Mouse (Mus musculus) ES-Bruce4 (cell line): Measurements from ENCODE around the gene Lamc2. TPM values are rescaled to one million over a fixed set of nuclear protein-coding genes. Genes with fewer than 3 reads are reported as not detected.

Experiments used
- H3K27ac ChIP-seq: 2 replicates; pipeline ENCODE4 v1.5.1; 2012; ENCODE audit warnings: low read length, inconsistent platforms; ENCODE audit not compliant: insufficient read depth
- H3K27me3 ChIP-seq: 2 replicates; pipeline ENCODE4 v1.6.1; 2012; ENCODE audit warnings: mild to moderate bottlenecking, low read length, inconsistent platforms; ENCODE audit not compliant: control insufficient read depth, poor library complexity, insufficient read depth, severe bottlenecking
- H3K36me3 ChIP-seq: 2 replicates; pipeline ENCODE4 v1.6.1; 2012; ENCODE audit warnings: inconsistent platforms, mild to moderate bottlenecking, low read length, moderate library complexity; ENCODE audit not compliant: control insufficient read depth, poor library complexity, insufficient read depth, severe bottlenecking
- H3K4me1 ChIP-seq: one replicate; pipeline ENCODE4 v1.8.1; 2011; ENCODE audit warnings: low read length; ENCODE audit not compliant: control insufficient read depth, insufficient read depth
- H3K4me3 ChIP-seq: 2 replicates; pipeline ENCODE4 v1.5.1; 2011; ENCODE audit warnings: low read depth, mild to moderate bottlenecking, low read length
- H3K9ac ChIP-seq: 2 replicates; pipeline ENCODE4 v1.6.1; 2012; ENCODE audit warnings: low read depth, mild to moderate bottlenecking, inconsistent platforms; ENCODE audit not compliant: poor library complexity, severe bottlenecking
- H3K9me3 ChIP-seq: replicated peaks from 2 replicates; pipeline ENCODE4 v1.6.1; 2012; ENCODE audit warnings: mild to moderate bottlenecking, low read length, inconsistent platforms; ENCODE audit not compliant: control insufficient read depth, poor library complexity, insufficient read depth, severe bottlenecking
- CTCF ChIP-seq: IDR thresholded peaks from one replicate; pipeline ENCODE4 v1.8.1; 2011; ENCODE audit warnings: low read depth, low read length
- EP300 ChIP-seq: IDR thresholded peaks from 2 replicates; pipeline ENCODE4 v1.6.1; 2011; ENCODE audit warnings: low read depth, low read length; ENCODE audit not compliant: insufficient read depth
- POLR2A ChIP-seq: IDR thresholded peaks from one replicate; pipeline ENCODE4 v1.8.1; 2011; ENCODE audit warnings: low read length; ENCODE audit not compliant: insufficient read depth
- polyA plus RNA-seq: library from polyadenylated mRNA; stranded (reverse); fragments of >200 nt; gene quantifications from 2 replicates; pipeline ENCODE4 v1.2.4, GENCODE M21; 2011; ENCODE audit warnings: low read depth; ENCODE audit not compliant: missing spikeins, insufficient read depth, insufficient read length

The Lamc2 gene
- 46.1 TPM in 2 replicates for polyA plus RNA-seq

DNA sequence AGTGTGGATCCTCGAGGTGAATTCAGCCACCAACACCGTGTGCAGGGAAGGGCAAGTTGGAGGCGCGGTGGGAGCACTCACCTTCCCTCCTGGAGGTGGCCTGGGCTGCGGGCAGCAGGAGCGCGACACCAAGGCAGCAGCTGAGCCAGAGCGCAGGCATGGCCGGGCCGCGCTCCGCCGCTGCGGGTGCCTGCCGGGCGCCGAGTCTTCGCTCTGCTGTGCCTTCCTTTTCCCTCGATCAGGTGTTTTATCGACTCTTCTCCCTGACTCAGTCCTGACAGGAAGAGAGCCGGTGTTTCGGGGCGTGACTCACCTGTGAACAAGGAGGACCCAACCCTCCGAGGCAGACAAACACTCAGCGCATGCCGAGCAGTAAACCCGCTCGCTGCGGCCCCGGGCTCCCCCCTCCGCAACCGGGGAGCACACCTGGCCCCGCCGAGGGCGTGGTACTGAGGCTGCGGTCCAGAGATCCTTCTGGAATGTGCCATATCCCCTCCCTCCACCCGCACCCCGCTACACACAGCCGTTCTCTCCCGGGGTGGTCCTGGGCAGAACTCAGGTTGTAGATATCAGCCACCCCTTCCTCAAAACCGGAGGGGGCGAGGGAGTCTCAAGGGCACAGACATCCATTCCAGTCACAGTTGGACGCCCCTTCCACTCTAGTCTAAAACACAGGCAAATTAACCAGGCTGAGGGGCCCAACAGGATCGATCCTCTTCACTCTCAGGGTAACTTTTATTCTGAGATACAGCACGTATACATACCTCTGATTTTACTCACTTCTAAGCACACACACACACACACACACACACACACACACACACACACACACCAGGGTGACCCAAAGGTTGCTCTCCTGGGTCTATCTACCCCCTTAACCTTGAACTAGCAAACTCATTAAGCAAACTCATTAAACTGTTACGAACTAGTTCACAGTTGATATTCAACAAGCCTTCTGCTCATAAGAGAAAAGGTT is at the start of gene Lamc2:
Gene Lamc2 (minus strand): TSS at position 620 of the 976 bp plus-strand sequence.
- Histone ChIP-seq H3K27ac (no peak within 1 kb of the TSS; the same call in 1 of the 2 replicates), H3K27me3 (peaks cover 2% of the 10 kb centered on the region; the same call in 1 of the 2 replicates)
- no peak for TF ChIP-seq POLR2A
- TF ChIP-seq EP300 = 0 out of 2 replicates have a peak, but pooled peaks have one; percentile 42
- TF ChIP-seq CTCF = no peak

GRCm38 (mm10) chr1:153235576-153235975 is 49.3 kb upstream of the Lamc2 start:
- Histone ChIP-seq H3K9me3 (0 out of 2 replicates have a peak, but pooled peaks cover 3% of the 10 kb centered on the region), H3K27ac (no peak overlapping the region), H3K36me3 (peaks cover 54% of the 10 kb centered on the region), H3K27me3 (no peaks in the 10 kb centered on the region), H3K9ac (no peak overlapping the region), H3K4me3 (no peak overlapping the region), H3K4me1 (no peaks in the 10 kb centered on the region)
- TF ChIP-seq CTCF = no peak
- TF ChIP-seq POLR2A = no peak
- TF ChIP-seq EP300 = no peak

More for the DNA sequence above, at the start of gene Lamc2:
- Histone ChIP-seq H3K9me3 (no peaks in the 10 kb centered on the region), H3K36me3 (no peaks in the 10 kb centered on the region), H3K9ac (peak within 1 kb of the TSS; percentile 23), H3K4me1 (no peaks in the 10 kb centered on the region), H3K4me3 (peak within 1 kb of the TSS; percentile 50)

DNA sequence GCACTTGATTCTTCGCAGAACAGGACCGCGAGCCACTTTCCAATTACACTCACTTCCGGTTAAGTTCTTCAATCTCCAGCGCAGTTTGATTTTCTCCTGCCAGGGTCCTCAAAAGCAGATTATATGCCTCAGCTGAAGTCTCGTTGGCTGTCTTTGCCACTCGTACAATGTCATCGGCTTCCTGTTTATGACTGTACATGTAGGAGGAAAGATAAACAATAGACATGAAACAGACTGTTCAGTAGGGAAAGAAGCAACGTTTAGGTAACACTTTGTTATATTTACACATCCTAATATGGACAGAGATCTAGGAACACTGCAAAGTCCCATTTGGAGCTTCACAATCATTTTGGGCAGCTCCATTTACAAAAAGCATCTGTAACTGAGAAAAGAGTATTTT is 45.4 kb upstream of the Lamc2 start:
- Histone ChIP-seq H3K4me3 (no peak overlapping the region), H3K27me3 (no peaks in the 10 kb centered on the region), H3K4me1 (peaks cover 2% of the 10 kb centered on the region), H3K27ac (no peak overlapping the region), H3K9ac (no peak overlapping the region), H3K36me3 (peaks cover 58% of the 10 kb centered on the region), H3K9me3 (no peaks in the 10 kb centered on the region)
- no peak for TF ChIP-seq CTCF
- TF ChIP-seq POLR2A = no peak
- TF ChIP-seq EP300 = no peak

DNA sequence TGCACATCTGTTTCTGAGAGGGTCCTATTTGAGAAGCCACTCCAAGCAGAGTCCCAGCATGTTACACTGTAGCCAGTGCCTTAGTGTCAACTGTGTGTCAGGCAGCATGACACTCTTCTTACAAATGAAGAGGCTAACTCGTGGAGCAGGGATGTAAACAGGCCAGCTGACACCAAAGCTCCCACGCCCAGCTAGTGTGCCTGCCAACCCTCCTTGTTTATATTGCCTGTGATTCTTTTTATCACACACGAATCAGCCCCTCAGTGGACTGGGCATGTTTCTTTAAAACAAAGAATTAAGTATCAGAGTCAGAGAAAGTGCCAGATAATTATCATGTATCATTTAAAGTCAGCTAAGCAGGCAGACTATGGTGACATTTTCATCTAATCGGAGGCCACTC is 41.7 kb upstream of the Lamc2 start:
- Histone ChIP-seq H3K4me1 (peaks cover 2% of the 10 kb centered on the region), H3K4me3 (no peak overlapping the region), H3K9me3 (no peaks in the 10 kb centered on the region), H3K9ac (no peak overlapping the region), H3K27ac (no peak overlapping the region), H3K36me3 (peaks cover 59% of the 10 kb centered on the region), H3K27me3 (no peaks in the 10 kb centered on the region)
- TF ChIP-seq POLR2A (no peak), EP300 (no peak), CTCF (no peak)

- no peak for TF ChIP-seq EP300
- no peak for TF ChIP-seq CTCF
- no peak for TF ChIP-seq POLR2A
- Histone ChIP-seq H3K27ac (no peak overlapping the region), H3K9me3 (no peaks in the 10 kb centered on the region), H3K9ac (no peak overlapping the region), H3K4me3 (no peak overlapping the region), H3K4me1 (peaks cover 2% of the 10 kb centered on the region), H3K36me3 (peaks cover 53% of the 10 kb centered on the region), H3K27me3 (no peaks in the 10 kb centered on the region)
Measured at GRCm38 (mm10) chr1:153227096-153227495, 40.8 kb upstream of the Lamc2 start.
